Mouse (Mus musculus): ENCODE measurements around the gene Kcnk10. TPM values are rescaled to one million over a fixed set of nuclear protein-coding genes. Genes with fewer than 3 reads are reported as not detected.
A peak's percentile ranks its signal among the peaks of the same experiment; 100 is the strongest.
"Not testable (repeated sequence)": the region's sequence is repeated elsewhere in the genome, so short reads cannot be mapped to it uniquely, and the experiment has no call there.

Gene Kcnk10
- 24.0 and 25.2 TPM in 2 replicates for polyA plus RNA-seq (2012; rRNA removed)

- WGBS, result under 1% methylated on average over 22 of the region's 22 CpGs
- no peaks in the 10 kb centered on the region for H3K27me3 ChIP-seq (ENCODE audit: control insufficient read depth, insufficient read depth, low read length)
- peak within 1 kb of the TSS; percentile 85 for H3K27ac ChIP-seq (ENCODE audit: insufficient read depth, low read length)
- TF ChIP-seq POLR2A (IDR thresholded peaks at IDR 0.05; ENCODE audit: borderline replicate concordance, insufficient read depth, low read length) (peak; percentile 38; the same call in 1 of the 2 replicates), CTCF (IDR thresholded peaks at IDR 0.05; ENCODE audit: borderline replicate concordance, insufficient read depth, low read depth, low read length) (no peak)
- peak; percentile 84 for DNase-seq
- peak within 1 kb of the TSS; percentile 66 for H3K4me3 ChIP-seq (replicated peaks; ENCODE audit: insufficient read depth, low read depth, low read length)
- H3K4me1 ChIP-seq (ENCODE audit: control insufficient read depth, insufficient read depth, low read length), result peaks cover 4% of the 10 kb centered on the region; the same call in 1 of the 2 replicates
Measured at GRCm38 (mm10) chr12:98577861-98578360, at the start of gene Kcnk10. TSS of gene Kcnk10 (minus strand) at chr12:98578310.

GRCm38 (mm10) chr12:98627392-98628259 is 49.5 kb upstream of the Kcnk10 start, which contains the start of gene Spata7:
TSS of gene Spata7 (plus strand) at chr12:98628157.
- TF ChIP-seq CTCF (IDR thresholded peaks at IDR 0.05; ENCODE audit: borderline replicate concordance, insufficient read depth, low read depth, low read length), result no peak
- peak; percentile 47; the same call in 1 of the 2 replicates for TF ChIP-seq POLR2A (IDR thresholded peaks at IDR 0.05; ENCODE audit: borderline replicate concordance, insufficient read depth, low read length)
- DNase-seq, result peak; percentile 87 to 89
- Histone ChIP-seq H3K4me3 (replicated peaks; ENCODE audit: insufficient read depth, low read depth, low read length) (peak within 1 kb of the TSS; percentile 99), H3K27me3 (ENCODE audit: control insufficient read depth, insufficient read depth, low read length) (no peaks in the 10 kb centered on the region), H3K27ac (ENCODE audit: insufficient read depth, low read length) (peak within 1 kb of the TSS; percentile 30), H3K4me1 (ENCODE audit: control insufficient read depth, insufficient read depth, low read length) (0 out of 2 replicates have a peak, but pooled peaks cover 3% of the 10 kb centered on the region)
- WGBS, result 7% methylated on average over 32 of the region's 32 CpGs

DNA sequence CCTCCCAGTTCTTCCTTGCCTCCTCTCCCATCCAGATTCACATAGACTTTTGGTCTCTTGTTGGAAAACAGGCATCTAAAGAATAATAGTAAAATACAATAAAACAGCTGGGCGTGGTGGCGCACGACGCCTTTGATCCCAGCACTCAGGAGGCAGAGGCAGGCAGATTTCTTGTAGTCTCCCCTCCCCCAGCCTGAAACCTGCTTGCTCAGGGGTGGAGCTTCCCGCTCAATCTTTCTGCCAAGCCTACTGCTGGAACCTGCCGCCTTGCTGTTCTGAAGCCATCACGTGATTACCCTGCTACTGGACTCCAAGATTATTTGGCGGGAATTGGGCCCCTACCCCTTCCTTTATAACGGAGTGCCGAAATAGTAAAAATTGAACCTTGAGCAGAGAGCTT is 45.2 kb upstream of the Kcnk10 start:
- 88% methylated on average over 10 of the region's 10 CpGs for WGBS

DNA sequence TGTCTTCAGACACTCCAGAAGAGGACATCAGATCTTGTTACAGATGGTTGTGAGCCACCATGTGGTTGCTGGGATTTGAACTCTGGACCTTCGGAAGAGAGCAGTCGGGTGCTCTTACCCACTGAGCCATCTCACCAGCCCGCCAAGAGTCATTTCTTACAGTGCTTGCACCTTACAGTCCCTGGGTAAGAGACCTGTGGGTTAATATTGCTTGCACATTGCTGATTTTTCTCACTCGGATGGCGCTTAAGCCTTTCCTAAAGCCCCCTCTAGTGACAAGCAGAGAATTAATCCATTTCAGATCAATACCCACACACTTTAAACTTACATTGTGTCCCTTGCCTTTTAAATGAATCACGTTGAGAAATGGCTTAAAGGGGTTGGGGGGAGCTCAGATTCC is 42.8 kb upstream of the Kcnk10 start:
- peak; percentile 29 to 41 for DNase-seq
- not testable (repeated sequence) for H3K4me3 ChIP-seq (replicated peaks; ENCODE audit: insufficient read depth, low read depth, low read length); H3K27ac ChIP-seq (ENCODE audit: insufficient read depth, low read length); H3K4me1 ChIP-seq (ENCODE audit: control insufficient read depth, insufficient read depth, low read length); H3K27me3 ChIP-seq (ENCODE audit: control insufficient read depth, insufficient read depth, low read length)
- TF ChIP-seq CTCF (IDR thresholded peaks at IDR 0.05; ENCODE audit: borderline replicate concordance, insufficient read depth, low read depth, low read length), result peak; percentile 44; the same call in 1 of the 2 replicates
- 19% methylated on average over 6 of the region's 6 CpGs for WGBS

More for the DNA sequence above, 45.2 kb upstream of the Kcnk10 start:
- not testable (repeated sequence) for H3K27ac ChIP-seq (ENCODE audit: insufficient read depth, low read length); DNase-seq; H3K27me3 ChIP-seq (ENCODE audit: control insufficient read depth, insufficient read depth, low read length); H3K4me1 ChIP-seq (ENCODE audit: control insufficient read depth, insufficient read depth, low read length); H3K4me3 ChIP-seq (replicated peaks; ENCODE audit: insufficient read depth, low read depth, low read length)

GRCm38 (mm10) chr12:98619496-98619895 is 41.4 kb upstream of the Kcnk10 start:
- DNase-seq, result no peak
- Histone ChIP-seq H3K27ac (ENCODE audit: insufficient read depth, low read length) (no peak overlapping the region), H3K4me1 (ENCODE audit: control insufficient read depth, insufficient read depth, low read length) (no peaks in the 10 kb centered on the region), H3K4me3 (replicated peaks; ENCODE audit: insufficient read depth, low read depth, low read length) (no peak overlapping the region), H3K27me3 (ENCODE audit: control insufficient read depth, insufficient read depth, low read length) (no peaks in the 10 kb centered on the region)
- no peak for TF ChIP-seq CTCF (IDR thresholded peaks at IDR 0.05; ENCODE audit: borderline replicate concordance, insufficient read depth, low read depth, low read length)
- TF ChIP-seq POLR2A (IDR thresholded peaks at IDR 0.05; ENCODE audit: borderline replicate concordance, insufficient read depth, low read length), result no peak
- 41% methylated on average over 2 of the region's 2 CpGs for WGBS

DNA sequence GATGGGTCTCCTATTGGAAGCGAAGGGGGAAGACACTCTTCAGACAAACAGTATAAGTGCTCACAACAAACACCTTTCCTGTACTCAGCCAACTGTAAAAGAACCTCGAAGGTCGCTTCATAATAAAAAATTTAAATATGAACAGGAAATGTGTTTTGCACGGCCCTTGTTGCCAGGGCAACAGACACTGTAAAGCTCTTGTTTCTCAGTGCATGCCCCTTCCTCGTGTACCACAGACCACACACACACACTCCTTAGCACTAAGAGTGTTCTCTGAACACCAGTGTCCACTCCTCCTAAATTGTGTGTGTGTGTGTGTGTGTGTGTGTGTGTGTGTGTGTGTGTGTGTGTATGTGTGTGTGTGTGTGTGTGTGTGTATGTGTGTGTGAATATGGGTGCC is 37.6 kb upstream of the Kcnk10 start:
- no peak for DNase-seq
- Histone ChIP-seq H3K27ac (ENCODE audit: insufficient read depth, low read length) (no peak overlapping the region), H3K27me3 (ENCODE audit: control insufficient read depth, insufficient read depth, low read length) (no peaks in the 10 kb centered on the region), H3K4me1 (ENCODE audit: control insufficient read depth, insufficient read depth, low read length) (no peaks in the 10 kb centered on the region), H3K4me3 (replicated peaks; ENCODE audit: insufficient read depth, low read depth, low read length) (no peak overlapping the region)
- TF ChIP-seq CTCF (IDR thresholded peaks at IDR 0.05; ENCODE audit: borderline replicate concordance, insufficient read depth, low read depth, low read length) (no peak), POLR2A (IDR thresholded peaks at IDR 0.05; ENCODE audit: borderline replicate concordance, insufficient read depth, low read length) (no peak)
- 40% methylated on average over 5 of the region's 5 CpGs for WGBS

DNA sequence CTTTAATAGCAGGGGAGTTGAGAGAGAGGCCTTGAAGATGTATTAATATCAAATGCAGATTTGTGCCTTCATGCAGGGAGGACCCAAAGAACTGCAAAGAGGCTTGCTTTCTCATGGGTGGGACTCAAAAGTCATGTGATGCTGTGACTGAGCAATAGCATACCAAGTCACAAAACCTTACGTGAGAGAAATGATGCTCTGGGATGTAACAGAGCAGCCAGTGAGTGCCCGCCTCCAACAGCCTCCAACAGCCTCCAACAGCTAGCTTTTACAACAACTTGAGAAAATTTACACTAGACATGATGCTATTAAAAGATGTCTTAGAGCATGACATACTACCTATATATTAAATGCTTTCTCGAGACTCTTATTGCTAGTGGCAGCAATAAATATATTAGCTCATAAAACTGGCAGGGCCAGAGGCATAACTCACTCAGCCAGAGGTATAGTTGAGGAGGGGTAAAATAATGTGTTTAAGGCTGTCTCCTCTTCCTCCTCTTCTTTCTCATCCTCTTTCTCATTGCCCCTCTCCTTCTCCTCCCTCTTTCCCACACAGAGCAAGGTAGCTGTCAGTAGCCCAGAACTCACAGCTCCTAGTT is 36.9 kb upstream of the Kcnk10 start:
- Histone ChIP-seq H3K4me1 (ENCODE audit: control insufficient read depth, insufficient read depth, low read length) (no peaks in the 10 kb centered on the region), H3K4me3 (replicated peaks; ENCODE audit: insufficient read depth, low read depth, low read length) (no peak overlapping the region), H3K27me3 (ENCODE audit: control insufficient read depth, insufficient read depth, low read length) (no peaks in the 10 kb centered on the region), H3K27ac (ENCODE audit: insufficient read depth, low read length) (no peak overlapping the region)
- TF ChIP-seq CTCF (IDR thresholded peaks at IDR 0.05; ENCODE audit: borderline replicate concordance, insufficient read depth, low read depth, low read length), result no peak
- no peak for TF ChIP-seq POLR2A (IDR thresholded peaks at IDR 0.05; ENCODE audit: borderline replicate concordance, insufficient read depth, low read length)
- no peak for DNase-seq
- WGBS, result 88% methylated on average over 3 of the region's 3 CpGs
